Mouse (Mus musculus) intestine, embryonic 16.5 days (tissue): ENCODE measurements around the gene Fbxo41. TPM values are rescaled to one million over a fixed set of nuclear protein-coding genes. Genes with fewer than 3 reads are reported as not detected.

ENCODE experiments used
- ATAC-seq: fragments of 200-750 bp; cut with Nextera tagmentation; 2 replicates; pipeline ENCODE4 v1.8.0; 2017; ENCODE audit warnings: moderate TSS enrichment, moderate library complexity
- H3K27ac ChIP-seq: fragments of 300-500 bp; sonication (generic); 2 replicates; pipeline ENCODE4 v1.5.1; 2014; ENCODE audit warnings: mild to moderate bottlenecking, low read length
- H3K27me3 ChIP-seq: fragments of 300-500 bp; sonication (generic); replicated peaks from 2 replicates; pipeline ENCODE4 v1.6.1; 2014; ENCODE audit warnings: low read length, control low read depth, mixed read lengths; ENCODE audit not compliant: control insufficient read depth, insufficient read depth
- H3K36me3 ChIP-seq: fragments of 300-500 bp; sonication (generic); 2 replicates; pipeline ENCODE4 v1.6.1; 2014; ENCODE audit warnings: low read length, control low read depth; ENCODE audit not compliant: control insufficient read depth, insufficient read depth
- H3K4me1 ChIP-seq: fragments of 300-500 bp; sonication (generic); 2 replicates; pipeline ENCODE4 v1.6.1; 2014; ENCODE audit warnings: low read length, control low read depth, mixed read lengths; ENCODE audit not compliant: control insufficient read depth, insufficient read depth
- H3K4me2 ChIP-seq: fragments of 300-500 bp; sonication (generic); 2 replicates; pipeline ENCODE4 v1.6.1; 2014; ENCODE audit warnings: low read depth, low read length, control low read depth
- H3K4me3 ChIP-seq: fragments of 300-500 bp; sonication (generic); 2 replicates; pipeline ENCODE4 v1.5.1; 2014; ENCODE audit warnings: mild to moderate bottlenecking, low read length
- H3K9ac ChIP-seq: fragments of 300-500 bp; sonication (generic); 2 replicates; pipeline ENCODE4 v1.6.1; 2014; ENCODE audit warnings: low read depth, low read length
- H3K9me3 ChIP-seq: fragments of 300-500 bp; sonication (generic); 2 replicates; pipeline ENCODE4 v1.6.1; 2016; ENCODE audit warnings: low read length, control low read depth; ENCODE audit not compliant: control insufficient read depth
- WGBS: fragments of 180-500 bp; shearing (Covaris S2); extraction: QIAGEN DNeasy Blood & Tissue Kit; methylation state at CpG from one replicate; pipeline ENCODE4 v1.1.7; 2014; 5-methylcytosine and 5-hydroxymethylcytosine counted together
- polyA plus RNA-seq: library from polyadenylated mRNA; unstranded; fragments of >200 nt; fragmentation: Nextera tagmentation; extraction: Ambion mirVana; gene quantifications from 2 replicates; pipeline ENCODE4 v1.2.1, GENCODE M21; 2015

Fbxo41 gene
- polyA plus RNA-seq, 1 experiment from 2014 or later = 0.16 TPM

GRCm38 (mm10) chr6:85500416-85500815, 2.4 kb downstream of the Fbxo41 start:
- Histone ChIP-seq H3K4me1 (peaks cover 5% of the 10 kb centered on the region; the same call in 1 of the 2 replicates), H3K9me3 (no peaks in the 10 kb centered on the region)

GRCm38 (mm10) chr6:85498147-85498546, 4.6 kb downstream of the Fbxo41 start:
- Histone ChIP-seq H3K27ac (no peak overlapping the region), H3K9ac (no peak overlapping the region), H3K36me3 (no peaks in the 10 kb centered on the region), H3K4me2 (no peak overlapping the region), H3K9me3 (no peaks in the 10 kb centered on the region), H3K27me3 (no peaks in the 10 kb centered on the region), H3K4me3 (no peak overlapping the region), H3K4me1 (peaks cover 5% of the 10 kb centered on the region; the same call in 1 of the 2 replicates)
- WGBS = 59% methylated on average over 9 of the region's 9 CpGs
- ATAC-seq = no peak

More at GRCm38 (mm10) chr6:85500416-85500815, 2.4 kb downstream of the Fbxo41 start:
- H3K27ac ChIP-seq = no peak overlapping the region
- no peaks in the 10 kb centered on the region for H3K36me3 ChIP-seq
- H3K9ac ChIP-seq = no peak overlapping the region
- 0 out of 2 replicates have a peak, but pooled peaks cover 7% of the 10 kb centered on the region for H3K27me3 ChIP-seq
- 63% methylated on average over 1 of the region's 1 CpGs for WGBS
- H3K4me3 ChIP-seq = no peak overlapping the region
- H3K4me2 ChIP-seq = no peak overlapping the region
- ATAC-seq = no peak

GRCm38 (mm10) chr6:85496976-85497375, 5.8 kb downstream of the Fbxo41 start:
- Histone ChIP-seq H3K4me1 (no peaks in the 10 kb centered on the region), H3K9ac (no peak overlapping the region), H3K4me2 (no peak overlapping the region), H3K27me3 (no peaks in the 10 kb centered on the region), H3K36me3 (no peaks in the 10 kb centered on the region), H3K27ac (no peak overlapping the region), H3K4me3 (no peak overlapping the region), H3K9me3 (no peaks in the 10 kb centered on the region)
- no peak for ATAC-seq

- H3K4me3 ChIP-seq = no peak overlapping the region
- no peak overlapping the region for H3K27ac ChIP-seq
- WGBS = 90% methylated on average over 3 of the region's 3 CpGs
- ATAC-seq = no peak
- no peaks in the 10 kb centered on the region for H3K36me3 ChIP-seq
- no peaks in the 10 kb centered on the region for H3K4me1 ChIP-seq
- H3K27me3 ChIP-seq = no peaks in the 10 kb centered on the region
- no peak overlapping the region for H3K4me2 ChIP-seq
- no peak overlapping the region for H3K9ac ChIP-seq
- H3K9me3 ChIP-seq = no peaks in the 10 kb centered on the region
Measured at GRCm38 (mm10) chr6:85491606-85492005, 11.2 kb downstream of the Fbxo41 start.

- Histone ChIP-seq H3K27me3 (peaks cover 4% of the 10 kb centered on the region), H3K36me3 (no peaks in the 10 kb centered on the region), H3K4me3 (no peak overlapping the region), H3K27ac (no peak overlapping the region), H3K4me2 (no peak overlapping the region), H3K9ac (no peak overlapping the region), H3K4me1 (no peaks in the 10 kb centered on the region), H3K9me3 (no peaks in the 10 kb centered on the region)
- no peak for ATAC-seq
- 80% methylated on average over 4 of the region's 4 CpGs for WGBS
Measured at GRCm38 (mm10) chr6:85490252-85490651, 12.5 kb downstream of the Fbxo41 start.

GRCm38 (mm10) chr6:85489717-85490116, 13.1 kb downstream of the Fbxo41 start:
- 60% methylated on average over 3 of the region's 3 CpGs for WGBS
- H3K4me1 ChIP-seq = no peaks in the 10 kb centered on the region; the same call in 1 of the 2 replicates
- H3K4me3 ChIP-seq = no peak overlapping the region
- H3K4me2 ChIP-seq = no peak overlapping the region
- H3K27me3 ChIP-seq = peaks cover 9% of the 10 kb centered on the region
- H3K9ac ChIP-seq = no peak overlapping the region
- no peak overlapping the region for H3K27ac ChIP-seq
- ATAC-seq = no peak
- H3K36me3 ChIP-seq = no peaks in the 10 kb centered on the region
- no peaks in the 10 kb centered on the region for H3K9me3 ChIP-seq

- 68% methylated on average over 4 of the region's 4 CpGs for WGBS
- Histone ChIP-seq H3K36me3 (no peaks in the 10 kb centered on the region), H3K4me3 (no peak overlapping the region), H3K27ac (no peak overlapping the region), H3K9ac (no peak overlapping the region), H3K4me1 (peaks cover 11% of the 10 kb centered on the region), H3K9me3 (no peaks in the 10 kb centered on the region), H3K27me3 (peaks cover 21% of the 10 kb centered on the region), H3K4me2 (no peak overlapping the region)
- no peak for ATAC-seq
Measured at GRCm38 (mm10) chr6:85488510-85488909, 14.3 kb downstream of the Fbxo41 start.

- no peak overlapping the region for H3K4me3 ChIP-seq
- H3K4me1 ChIP-seq = peaks cover 11% of the 10 kb centered on the region
- H3K27me3 ChIP-seq = peaks cover 28% of the 10 kb centered on the region
- H3K36me3 ChIP-seq = no peaks in the 10 kb centered on the region
- ATAC-seq = no peak
- no peak overlapping the region for H3K27ac ChIP-seq
- H3K4me2 ChIP-seq = no peak overlapping the region
- no peaks in the 10 kb centered on the region for H3K9me3 ChIP-seq
- no peak overlapping the region for H3K9ac ChIP-seq
- 70% methylated on average over 2 of the region's 2 CpGs for WGBS
Measured at GRCm38 (mm10) chr6:85485738-85486137, 17.1 kb downstream of the Fbxo41 start.

GRCm38 (mm10) chr6:85483843-85484721, 18.7 kb downstream of the Fbxo41 start:
- WGBS = 2% methylated on average over 80 of the region's 92 CpGs
- H3K36me3 ChIP-seq = no peaks in the 10 kb centered on the region
- no peak overlapping the region for H3K27ac ChIP-seq
- peak overlapping the region; percentile 47 for H3K4me3 ChIP-seq
- no peaks in the 10 kb centered on the region for H3K9me3 ChIP-seq
- H3K27me3 ChIP-seq = peaks cover 33% of the 10 kb centered on the region
- H3K9ac ChIP-seq = no peak overlapping the region
- H3K4me1 ChIP-seq = peaks cover 11% of the 10 kb centered on the region
- peak overlapping the region; percentile 56 for H3K4me2 ChIP-seq
- ATAC-seq = peak; percentile 58; the same call in 1 of the 2 replicates
